Mouse (Mus musculus): ENCODE measurements around the gene Plvap. TPM values are rescaled to one million over a fixed set of nuclear protein-coding genes. Genes with fewer than 3 reads are reported as not detected.

The Plvap gene
- 1.9 and 2.4 TPM in 2 replicates for polyA plus RNA-seq (2012)

GRCm38 (mm10) chr8:71511644-71512043 lies at the start of gene Plvap:
TSS of gene Plvap (minus strand) at chr8:71511752.
- TF ChIP-seq GATA1 (IDR thresholded peaks at IDR 0.05; ENCODE audit: low read length): no peak

- no peak for TF ChIP-seq GATA1 (IDR thresholded peaks at IDR 0.05; ENCODE audit: low read length)
Observed at GRCm38 (mm10) chr8:71560765-71561164, 49.2 kb upstream of the Plvap start.

- no peak for TF ChIP-seq GATA1 (IDR thresholded peaks at IDR 0.05; ENCODE audit: low read length)
Observed at GRCm38 (mm10) chr8:71560071-71560470, 48.5 kb upstream of the Plvap start.

GRCm38 (mm10) chr8:71558958-71559690 lies 47.6 kb upstream of the Plvap start:
- no peak for TF ChIP-seq GATA1 (IDR thresholded peaks at IDR 0.05; ENCODE audit: low read length)

- TF ChIP-seq GATA1 (IDR thresholded peaks at IDR 0.05; ENCODE audit: low read length): no peak
Observed at GRCm38 (mm10) chr8:71558071-71558957, 46.8 kb upstream of the Plvap start, which contains the start of gene Tmem221. TSS of gene Tmem221 (minus strand) at chr8:71558871.

- no peak for TF ChIP-seq GATA1 (IDR thresholded peaks at IDR 0.05; ENCODE audit: low read length)
Observed at GRCm38 (mm10) chr8:71554644-71555043, 43.1 kb upstream of the Plvap start.

- TF ChIP-seq GATA1 (IDR thresholded peaks at IDR 0.05; ENCODE audit: low read length): no peak
Observed at GRCm38 (mm10) chr8:71554001-71554400, 42.4 kb upstream of the Plvap start.

GRCm38 (mm10) chr8:71552770-71553169 lies 41.2 kb upstream of the Plvap start:
- no peak for TF ChIP-seq GATA1 (IDR thresholded peaks at IDR 0.05; ENCODE audit: low read length)

- no peak for TF ChIP-seq GATA1 (IDR thresholded peaks at IDR 0.05; ENCODE audit: low read length)
Observed at GRCm38 (mm10) chr8:71550754-71551153, 39.2 kb upstream of the Plvap start.

- TF ChIP-seq GATA1 (IDR thresholded peaks at IDR 0.05; ENCODE audit: low read length): no peak
Observed at GRCm38 (mm10) chr8:71547590-71547989, 36.0 kb upstream of the Plvap start.

GRCm38 (mm10) chr8:71545053-71545452 lies 33.5 kb upstream of the Plvap start:
- TF ChIP-seq GATA1 (IDR thresholded peaks at IDR 0.05; ENCODE audit: low read length): no peak

GRCm38 (mm10) chr8:71543755-71544154 lies 32.2 kb upstream of the Plvap start:
- TF ChIP-seq GATA1 (IDR thresholded peaks at IDR 0.05; ENCODE audit: low read length): no peak

GRCm38 (mm10) chr8:71542632-71543343 lies 31.2 kb upstream of the Plvap start, which contains the start of gene Mvb12a:
TSS of gene Mvb12a (plus strand) at chr8:71542922.
- peak; percentile 21 for TF ChIP-seq GATA1 (IDR thresholded peaks at IDR 0.05; ENCODE audit: low read length)

GRCm38 (mm10) chr8:71537028-71537867 lies 25.7 kb upstream of the Plvap start, which contains the start of gene Bst2:
TSS of gene Bst2 (minus strand) at chr8:71537456.
- TF ChIP-seq GATA1 (IDR thresholded peaks at IDR 0.05; ENCODE audit: low read length): no peak

GRCm38 (mm10) chr8:71535663-71536062 lies 24.1 kb upstream of the Plvap start:
- no peak for TF ChIP-seq GATA1 (IDR thresholded peaks at IDR 0.05; ENCODE audit: low read length)
